Mouse (Mus musculus): ENCODE results near the gene Tmem171. TPM values are rescaled to one million over a fixed set of nuclear protein-coding genes. Genes with fewer than 3 reads are reported as not detected.

Gene Tmem171
- polyA plus RNA-seq, 1 experiment from 2014 or later, result 0.19 TPM

- 58% methylated on average over 1 of the region's 1 CpGs for WGBS
- DNase-seq (ENCODE audit: low spot score), result no peak
These were observed 27.7 kb upstream of the Tmem171 start for GRCm38 (mm10) chr13:98722296-98722695.

GRCm38 (mm10) chr13:98716176-98716575, 21.5 kb upstream of the Tmem171 start:
- 90% methylated on average over 8 of the region's 8 CpGs for WGBS

More at GRCm38 (mm10) chr13:98722296-98722695, 27.7 kb upstream of the Tmem171 start:
- no peak overlapping the region for H3K4me3 ChIP-seq (ENCODE audit: low read depth, low read length)
- peaks cover 15% of the 10 kb centered on the region for H3K36me3 ChIP-seq (ENCODE audit: control insufficient read depth, insufficient read depth, low read length)
- no peak overlapping the region for H3K4me2 ChIP-seq
- no peaks in the 10 kb centered on the region for H3K27me3 ChIP-seq (replicated peaks; ENCODE audit: control insufficient read depth, insufficient read depth, low read length)
- no peak overlapping the region for H3K9ac ChIP-seq (ENCODE audit: low read depth, low read length)
- no peak for ATAC-seq (replicated peaks; ENCODE audit: low FRiP score)
- no peaks in the 10 kb centered on the region for H3K4me1 ChIP-seq (replicated peaks; ENCODE audit: control insufficient read depth, insufficient read depth, low read length)
- no peaks in the 10 kb centered on the region for H3K9me3 ChIP-seq (ENCODE audit: control insufficient read depth, low read length)
- H3K27ac ChIP-seq (ENCODE audit: low read depth, low read length), result no peak overlapping the region

GRCm38 (mm10) chr13:98715443-98715990, 20.9 kb upstream of the Tmem171 start:
- H3K36me3 ChIP-seq (ENCODE audit: control insufficient read depth, insufficient read depth, low read length), result no peaks in the 10 kb centered on the region
- no peaks in the 10 kb centered on the region for H3K9me3 ChIP-seq (ENCODE audit: control insufficient read depth, low read length)
- peak; percentile 26 for DNase-seq (ENCODE audit: low spot score)
- ATAC-seq (replicated peaks; ENCODE audit: low FRiP score), result no peak
- H3K4me2 ChIP-seq, result no peak overlapping the region
- no peaks in the 10 kb centered on the region for H3K27me3 ChIP-seq (replicated peaks; ENCODE audit: control insufficient read depth, insufficient read depth, low read length)
- H3K4me1 ChIP-seq (replicated peaks; ENCODE audit: control insufficient read depth, insufficient read depth, low read length), result no peaks in the 10 kb centered on the region
- H3K9ac ChIP-seq (ENCODE audit: low read depth, low read length), result no peak overlapping the region
- no peak overlapping the region for H3K27ac ChIP-seq (ENCODE audit: low read depth, low read length)
- H3K4me3 ChIP-seq (ENCODE audit: low read depth, low read length), result no peak overlapping the region
- 78% methylated on average over 6 of the region's 6 CpGs for WGBS

More at GRCm38 (mm10) chr13:98716176-98716575, 21.5 kb upstream of the Tmem171 start:
- H3K9ac ChIP-seq (ENCODE audit: low read depth, low read length), result no peak overlapping the region
- no peak overlapping the region for H3K27ac ChIP-seq (ENCODE audit: low read depth, low read length)
- no peaks in the 10 kb centered on the region for H3K4me1 ChIP-seq (replicated peaks; ENCODE audit: control insufficient read depth, insufficient read depth, low read length)
- ATAC-seq (replicated peaks; ENCODE audit: low FRiP score) (no peak), DNase-seq (ENCODE audit: low spot score) (no peak)
- no peak overlapping the region for H3K4me3 ChIP-seq (ENCODE audit: low read depth, low read length)
- no peaks in the 10 kb centered on the region for H3K9me3 ChIP-seq (ENCODE audit: control insufficient read depth, low read length)
- H3K36me3 ChIP-seq (ENCODE audit: control insufficient read depth, insufficient read depth, low read length), result no peaks in the 10 kb centered on the region
- no peak overlapping the region for H3K4me2 ChIP-seq
- H3K27me3 ChIP-seq (replicated peaks; ENCODE audit: control insufficient read depth, insufficient read depth, low read length), result no peaks in the 10 kb centered on the region

GRCm38 (mm10) chr13:98710655-98711054, 16.0 kb upstream of the Tmem171 start:
- no peak overlapping the region for H3K9ac ChIP-seq (ENCODE audit: low read depth, low read length)
- no peaks in the 10 kb centered on the region for H3K4me1 ChIP-seq (replicated peaks; ENCODE audit: control insufficient read depth, insufficient read depth, low read length)
- 89% methylated on average over 1 of the region's 1 CpGs for WGBS
- H3K36me3 ChIP-seq (ENCODE audit: control insufficient read depth, insufficient read depth, low read length), result no peaks in the 10 kb centered on the region
- H3K4me2 ChIP-seq, result no peak overlapping the region
- no peak for DNase-seq (ENCODE audit: low spot score)
- no peaks in the 10 kb centered on the region for H3K9me3 ChIP-seq (ENCODE audit: control insufficient read depth, low read length)
- H3K4me3 ChIP-seq (ENCODE audit: low read depth, low read length), result no peak overlapping the region
- H3K27ac ChIP-seq (ENCODE audit: low read depth, low read length), result no peak overlapping the region
- no peak for ATAC-seq (replicated peaks; ENCODE audit: low FRiP score)
- H3K27me3 ChIP-seq (replicated peaks; ENCODE audit: control insufficient read depth, insufficient read depth, low read length), result no peaks in the 10 kb centered on the region

- Histone ChIP-seq H3K36me3 (ENCODE audit: control insufficient read depth, insufficient read depth, low read length) (no peaks in the 10 kb centered on the region), H3K4me2 (no peak overlapping the region), H3K27me3 (replicated peaks; ENCODE audit: control insufficient read depth, insufficient read depth, low read length) (no peaks in the 10 kb centered on the region), H3K9ac (ENCODE audit: low read depth, low read length) (no peak overlapping the region), H3K4me1 (replicated peaks; ENCODE audit: control insufficient read depth, insufficient read depth, low read length) (no peaks in the 10 kb centered on the region), H3K27ac (ENCODE audit: low read depth, low read length) (no peak overlapping the region), H3K9me3 (ENCODE audit: control insufficient read depth, low read length) (no peaks in the 10 kb centered on the region), H3K4me3 (ENCODE audit: low read depth, low read length) (no peak overlapping the region)
- 60% methylated on average over 8 of the region's 8 CpGs for WGBS
- no peak for ATAC-seq (replicated peaks; ENCODE audit: low FRiP score)
- peak; percentile 10 for DNase-seq (ENCODE audit: low spot score)
These were observed 15.6 kb upstream of the Tmem171 start for GRCm38 (mm10) chr13:98710236-98710635.

GRCm38 (mm10) chr13:98705501-98705900, 10.9 kb upstream of the Tmem171 start:
- DNase-seq (ENCODE audit: low spot score) (no peak), ATAC-seq (replicated peaks; ENCODE audit: low FRiP score) (no peak)
- Histone ChIP-seq H3K36me3 (ENCODE audit: control insufficient read depth, insufficient read depth, low read length) (no peaks in the 10 kb centered on the region), H3K27me3 (replicated peaks; ENCODE audit: control insufficient read depth, insufficient read depth, low read length) (no peaks in the 10 kb centered on the region), H3K4me3 (ENCODE audit: low read depth, low read length) (no peak overlapping the region), H3K4me2 (no peak overlapping the region), H3K4me1 (replicated peaks; ENCODE audit: control insufficient read depth, insufficient read depth, low read length) (no peaks in the 10 kb centered on the region), H3K9me3 (ENCODE audit: control insufficient read depth, low read length) (no peaks in the 10 kb centered on the region), H3K27ac (ENCODE audit: low read depth, low read length) (no peak overlapping the region), H3K9ac (ENCODE audit: low read depth, low read length) (no peak overlapping the region)
- WGBS, result 74% methylated on average over 4 of the region's 4 CpGs

- Histone ChIP-seq H3K9ac (ENCODE audit: low read depth, low read length) (no peak overlapping the region), H3K9me3 (ENCODE audit: control insufficient read depth, low read length) (no peaks in the 10 kb centered on the region), H3K4me3 (ENCODE audit: low read depth, low read length) (no peak overlapping the region), H3K36me3 (ENCODE audit: control insufficient read depth, insufficient read depth, low read length) (no peaks in the 10 kb centered on the region), H3K27ac (ENCODE audit: low read depth, low read length) (no peak overlapping the region), H3K4me1 (replicated peaks; ENCODE audit: control insufficient read depth, insufficient read depth, low read length) (no peaks in the 10 kb centered on the region), H3K27me3 (replicated peaks; ENCODE audit: control insufficient read depth, insufficient read depth, low read length) (no peaks in the 10 kb centered on the region), H3K4me2 (no peak overlapping the region)
- DNase-seq (ENCODE audit: low spot score) (no peak), ATAC-seq (replicated peaks; ENCODE audit: low FRiP score) (no peak)
- 69% methylated on average over 8 of the region's 8 CpGs for WGBS
These were observed 9.2 kb upstream of the Tmem171 start for GRCm38 (mm10) chr13:98703786-98704185.

GRCm38 (mm10) chr13:98702361-98702760, 7.7 kb upstream of the Tmem171 start:
- Histone ChIP-seq H3K9me3 (ENCODE audit: control insufficient read depth, low read length) (no peaks in the 10 kb centered on the region), H3K4me1 (replicated peaks; ENCODE audit: control insufficient read depth, insufficient read depth, low read length) (no peaks in the 10 kb centered on the region), H3K4me2 (no peak overlapping the region), H3K9ac (ENCODE audit: low read depth, low read length) (no peak overlapping the region), H3K27me3 (replicated peaks; ENCODE audit: control insufficient read depth, insufficient read depth, low read length) (no peaks in the 10 kb centered on the region), H3K36me3 (ENCODE audit: control insufficient read depth, insufficient read depth, low read length) (no peaks in the 10 kb centered on the region), H3K4me3 (ENCODE audit: low read depth, low read length) (no peak overlapping the region), H3K27ac (ENCODE audit: low read depth, low read length) (no peak overlapping the region)
- no peak for ATAC-seq (replicated peaks; ENCODE audit: low FRiP score)
- WGBS, result 84% methylated on average over 8 of the region's 8 CpGs
- DNase-seq (ENCODE audit: low spot score), result no peak

GRCm38 (mm10) chr13:98701309-98701675, 6.7 kb upstream of the Tmem171 start:
- H3K27me3 ChIP-seq (replicated peaks; ENCODE audit: control insufficient read depth, insufficient read depth, low read length), result peaks cover under 1% of the 10 kb centered on the region
- no peaks in the 10 kb centered on the region for H3K36me3 ChIP-seq (ENCODE audit: control insufficient read depth, insufficient read depth, low read length)
- no peak for ATAC-seq (replicated peaks; ENCODE audit: low FRiP score)
- no peak for DNase-seq (ENCODE audit: low spot score)
- no peak overlapping the region for H3K27ac ChIP-seq (ENCODE audit: low read depth, low read length)
- no peaks in the 10 kb centered on the region for H3K9me3 ChIP-seq (ENCODE audit: control insufficient read depth, low read length)
- no peak overlapping the region for H3K4me2 ChIP-seq
- H3K4me1 ChIP-seq (replicated peaks; ENCODE audit: control insufficient read depth, insufficient read depth, low read length), result no peaks in the 10 kb centered on the region
- no peak overlapping the region for H3K4me3 ChIP-seq (ENCODE audit: low read depth, low read length)
- H3K9ac ChIP-seq (ENCODE audit: low read depth, low read length), result no peak overlapping the region
- WGBS, result 82% methylated on average over 5 of the region's 5 CpGs

All from liver, embryonic 11.5 days (tissue).